Mouse (Mus musculus) cerebellum, adult 2 months (tissue): ENCODE results near the gene Fbxo4. TPM values are rescaled to one million over a fixed set of nuclear protein-coding genes. Genes with fewer than 3 reads are reported as not detected.

Source experiments
- DNase-seq, 2 experiments: peaks; one replicate each; pipeline ENCODE4 v3.0.0; 2021
- H3K27ac ChIP-seq: fragments of 200-500 bp; 2 replicates; pipeline ENCODE4 v1.5.1; 2012; ENCODE audit warnings: low read length, control low read depth, inconsistent platforms; ENCODE audit not compliant: insufficient read depth
- H3K27me3 ChIP-seq: fragments of 200-500 bp; 2 replicates; pipeline ENCODE4 v1.6.1; 2012; ENCODE audit warnings: inconsistent platforms, mild to moderate bottlenecking, low read length, moderate library complexity; ENCODE audit not compliant: control insufficient read depth, insufficient read depth
- H3K4me1 ChIP-seq: fragments of 200-500 bp; 2 replicates; pipeline ENCODE4 v1.6.1; 2011; ENCODE audit warnings: low read length; ENCODE audit not compliant: control insufficient read depth, insufficient read depth
- H3K4me3 ChIP-seq: fragments of 200-500 bp; replicated peaks from 2 replicates; pipeline ENCODE3; 2011; ENCODE audit warnings: mild to moderate bottlenecking, low read depth, low read length, control low read depth; ENCODE audit not compliant: insufficient read depth
- CTCF ChIP-seq: fragments of 200-500 bp; IDR thresholded peaks from 2 replicates; pipeline ENCODE4 v1.5.1; 2011; ENCODE audit warnings: low read depth, mild to moderate bottlenecking, control low read depth, low read length, moderate library complexity, borderline replicate concordance; ENCODE audit not compliant: insufficient read depth
- POLR2A ChIP-seq: fragments of 200-500 bp; IDR thresholded peaks from 2 replicates; pipeline ENCODE4 v1.6.1; 2011; ENCODE audit warnings: low read length, control low read depth, borderline replicate concordance; ENCODE audit not compliant: insufficient read depth
- WGBS: fragments of 180-500 bp; shearing (Covaris S2); methylation state at CpG from one replicate; pipeline ENCODE4 v1.1.7; 2018; 5-methylcytosine and 5-hydroxymethylcytosine counted together
- polyA plus RNA-seq: library from polyadenylated mRNA; depleted of rRNA; stranded (reverse); fragments of >200 nt; gene quantifications from 2 replicates; pipeline ENCODE4 v1.2.3, GENCODE M21; 2012

The Fbxo4 gene
- polyA plus RNA-seq, 1 experiment: 12.0 TPM

- Histone ChIP-seq H3K4me1 (no peaks in the 10 kb centered on the region), H3K27ac (peak overlapping the region; percentile 76), H3K27me3 (no peaks in the 10 kb centered on the region), H3K4me3 (peak overlapping the region; percentile 73)
- WGBS: 11% methylated on average over 14 of the region's 14 CpGs
- peak in 1 of 2 experiments; percentile 13 for DNase-seq
- TF ChIP-seq CTCF (no peak), POLR2A (no peak)
These were observed 15.6 kb upstream of the Fbxo4 start for GRCm38 (mm10) chr15:3994852-3995447.

- Histone ChIP-seq H3K27ac (no peak overlapping the region), H3K4me1 (no peaks in the 10 kb centered on the region), H3K27me3 (no peaks in the 10 kb centered on the region), H3K4me3 (no peak overlapping the region)
- TF ChIP-seq POLR2A (no peak), CTCF (no peak)
- WGBS: 64% methylated on average over 2 of the region's 2 CpGs
- no peak for DNase-seq
These were observed 8.6 kb upstream of the Fbxo4 start for GRCm38 (mm10) chr15:3987981-3988380.

GRCm38 (mm10) chr15:3984876-3985275, 5.5 kb upstream of the Fbxo4 start:
- TF ChIP-seq POLR2A (no peak), CTCF (no peak)
- 69% methylated on average over 2 of the region's 2 CpGs for WGBS
- Histone ChIP-seq H3K4me3 (no peak overlapping the region), H3K4me1 (no peaks in the 10 kb centered on the region), H3K27me3 (no peaks in the 10 kb centered on the region), H3K27ac (no peak overlapping the region)
- DNase-seq: no peak

GRCm38 (mm10) chr15:3982732-3983131, 3.4 kb upstream of the Fbxo4 start:
- H3K27ac ChIP-seq: no peak overlapping the region
- WGBS: 94% methylated on average over 5 of the region's 5 CpGs
- TF ChIP-seq POLR2A (no peak), CTCF (no peak)
- no peaks in the 10 kb centered on the region for H3K27me3 ChIP-seq
- H3K4me3 ChIP-seq: no peak overlapping the region
- H3K4me1 ChIP-seq: no peaks in the 10 kb centered on the region
- no peak for DNase-seq

GRCm38 (mm10) chr15:3979871-3980270, 498 bp upstream of the Fbxo4 start:
- Histone ChIP-seq H3K4me1 (no peaks in the 10 kb centered on the region), H3K4me3 (no peak overlapping the region), H3K27ac (peak overlapping the region; percentile 93; the same call in 1 of the 2 replicates), H3K27me3 (no peaks in the 10 kb centered on the region)
- TF ChIP-seq POLR2A (no peak), CTCF (no peak)
- 71% methylated on average over 3 of the region's 3 CpGs for WGBS
- no peak for DNase-seq

GRCm38 (mm10) chr15:3978279-3978678, 1.1 kb downstream of the Fbxo4 start:
- TF ChIP-seq POLR2A (no peak), CTCF (no peak)
- DNase-seq: peak in 1 of 2 experiments; percentile 25

GRCm38 (mm10) chr15:3973300-3973699, 6.1 kb downstream of the Fbxo4 start:
- no peak for TF ChIP-seq CTCF
- TF ChIP-seq POLR2A: no peak

More at GRCm38 (mm10) chr15:3978279-3978678, 1.1 kb downstream of the Fbxo4 start:
- H3K27me3 ChIP-seq: no peaks in the 10 kb centered on the region
- H3K4me1 ChIP-seq: no peaks in the 10 kb centered on the region
- no peak overlapping the region for H3K27ac ChIP-seq
- no peak overlapping the region for H3K4me3 ChIP-seq
- WGBS: 89% methylated on average over 2 of the region's 2 CpGs

GRCm38 (mm10) chr15:3970193-3970592, 9.2 kb downstream of the Fbxo4 start:
- Histone ChIP-seq H3K4me3 (no peak overlapping the region), H3K4me1 (no peaks in the 10 kb centered on the region), H3K27ac (no peak overlapping the region), H3K27me3 (no peaks in the 10 kb centered on the region)
- 96% methylated on average over 6 of the region's 6 CpGs for WGBS
- TF ChIP-seq CTCF (no peak), POLR2A (no peak)
- DNase-seq: no peak

More at GRCm38 (mm10) chr15:3973300-3973699, 6.1 kb downstream of the Fbxo4 start:
- DNase-seq: no peak
- no peaks in the 10 kb centered on the region for H3K4me1 ChIP-seq
- H3K4me3 ChIP-seq: no peak overlapping the region
- H3K27ac ChIP-seq: no peak overlapping the region
- H3K27me3 ChIP-seq: no peaks in the 10 kb centered on the region
- 95% methylated on average over 3 of the region's 3 CpGs for WGBS

GRCm38 (mm10) chr15:3969743-3970142, 9.6 kb downstream of the Fbxo4 start:
- TF ChIP-seq CTCF: no peak
- H3K4me1 ChIP-seq: no peaks in the 10 kb centered on the region
- H3K27ac ChIP-seq: no peak overlapping the region
- DNase-seq: no peak
- 92% methylated on average over 14 of the region's 14 CpGs for WGBS
- no peak overlapping the region for H3K4me3 ChIP-seq
- H3K27me3 ChIP-seq: no peaks in the 10 kb centered on the region
